Mouse (Mus musculus) midbrain, embryonic 11.5 days (tissue): ENCODE measurements around the gene Tnrc6b. TPM values are rescaled to one million over a fixed set of nuclear protein-coding genes. Genes with fewer than 3 reads are reported as not detected.

Experiments
- ATAC-seq: fragments of 200-750 bp; cut with Nextera tagmentation; 2 replicates; pipeline ENCODE4 v1.8.0; 2017; ENCODE audit warnings: moderate TSS enrichment, moderate library complexity; ENCODE audit not compliant: low FRiP score
- DNase-seq: peaks from one replicate; pipeline ENCODE4 v3.0.0; 2015; ENCODE audit warnings: low spot score; ENCODE audit errors: missing footprints
- H3K27ac ChIP-seq: fragments of 300-500 bp; sonication (generic); 2 replicates; pipeline ENCODE4 v1.5.1; 2014; ENCODE audit warnings: low read depth, low read length
- H3K27me3 ChIP-seq: fragments of 300-500 bp; sonication (generic); 2 replicates; pipeline ENCODE4 v1.6.1; 2014; ENCODE audit warnings: mild to moderate bottlenecking, low read length, moderate library complexity, mixed read lengths; ENCODE audit not compliant: control insufficient read depth, insufficient read depth
- H3K36me3 ChIP-seq: fragments of 300-500 bp; sonication (generic); 2 replicates; pipeline ENCODE4 v1.6.1; 2014; ENCODE audit warnings: mild to moderate bottlenecking, low read length, moderate library complexity, mixed read lengths; ENCODE audit not compliant: control insufficient read depth, insufficient read depth
- H3K4me1 ChIP-seq: fragments of 300-500 bp; sonication (generic); 2 replicates; pipeline ENCODE4 v1.6.1; 2014; ENCODE audit warnings: low read length; ENCODE audit not compliant: control insufficient read depth, insufficient read depth
- H3K4me2 ChIP-seq: fragments of 300-500 bp; sonication (generic); 2 replicates; pipeline ENCODE4 v1.6.1; 2014; ENCODE audit warnings: mild to moderate bottlenecking, moderate library complexity
- H3K4me3 ChIP-seq: fragments of 300-500 bp; sonication (generic); 2 replicates; pipeline ENCODE4 v1.5.1; 2014; ENCODE audit warnings: low read depth, low read length
- H3K9ac ChIP-seq: fragments of 300-500 bp; sonication (generic); 2 replicates; pipeline ENCODE4 v1.6.1; 2014; ENCODE audit warnings: low read length
- H3K9me3 ChIP-seq: fragments of 300-500 bp; sonication (generic); 2 replicates; pipeline ENCODE4 v1.6.1; 2016; ENCODE audit warnings: low read length; ENCODE audit not compliant: control insufficient read depth
- WGBS: fragments of 180-500 bp; shearing (Covaris S2); extraction: QIAGEN DNeasy Blood & Tissue Kit; methylation state at CpG from one replicate; pipeline ENCODE4 v1.1.7; 2014; 5-methylcytosine and 5-hydroxymethylcytosine counted together
- polyA plus RNA-seq: library from polyadenylated mRNA; unstranded; fragments of >200 nt; fragmentation: Nextera tagmentation; extraction: Ambion mirVana; gene quantifications from 2 replicates; pipeline ENCODE4 v1.2.1, GENCODE M21; 2014

The Tnrc6b gene
- polyA plus RNA-seq, 1 experiment from 2014 or later = 17.0 TPM

DNA sequence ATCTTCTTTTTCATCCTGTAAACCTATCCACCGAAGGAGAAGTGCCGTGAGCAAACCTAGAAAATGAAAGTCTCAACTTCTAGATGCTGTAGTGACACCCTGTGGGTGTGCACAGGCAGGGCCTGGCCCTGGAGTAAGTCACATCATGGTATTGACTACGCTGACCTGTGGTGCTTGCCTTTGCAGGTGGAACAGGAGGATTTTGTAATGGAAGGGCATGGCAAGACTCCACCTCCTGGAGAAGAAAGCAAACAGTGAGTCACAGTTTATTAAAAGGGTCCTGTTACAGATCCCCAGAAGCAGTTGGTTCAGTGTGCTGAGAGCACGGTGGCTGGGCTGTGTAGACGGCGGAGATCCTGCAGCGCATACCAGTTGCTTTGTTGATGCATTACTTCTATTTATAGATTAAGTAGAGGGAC is 73.4 kb downstream of the Tnrc6b start:
- no peak for ATAC-seq

DNA sequence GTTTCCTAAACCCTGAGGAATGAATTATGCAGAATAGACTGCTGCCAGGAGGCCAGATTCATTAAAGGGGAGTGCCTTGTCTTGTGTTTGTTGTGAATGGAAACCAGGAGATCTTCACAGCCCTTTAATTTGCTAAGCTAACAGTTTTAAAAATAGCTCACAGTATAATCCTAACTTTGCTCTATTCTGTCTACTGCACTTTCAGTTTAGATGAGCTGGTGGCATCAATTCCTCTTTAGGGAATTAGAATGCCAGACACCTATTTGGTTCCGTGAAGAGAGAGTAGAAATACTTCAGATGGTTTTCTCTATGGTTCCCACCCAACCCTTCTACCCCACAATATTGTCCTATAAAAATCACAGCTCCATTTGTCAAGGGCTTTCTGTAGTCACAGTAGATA is 74.6 kb downstream of the Tnrc6b start:
- 70% methylated on average over 1 of the region's 1 CpGs for WGBS
- no peak for ATAC-seq

More for the DNA sequence above, 73.4 kb downstream of the Tnrc6b start:
- Histone ChIP-seq H3K9me3 (no peaks in the 10 kb centered on the region), H3K9ac (no peak overlapping the region), H3K27me3 (no peaks in the 10 kb centered on the region), H3K27ac (no peak overlapping the region), H3K4me2 (no peak overlapping the region), H3K36me3 (no peaks in the 10 kb centered on the region), H3K4me3 (no peak overlapping the region), H3K4me1 (no peaks in the 10 kb centered on the region)
- DNase-seq = no peak
- WGBS = 45% methylated on average over 7 of the region's 7 CpGs

DNA sequence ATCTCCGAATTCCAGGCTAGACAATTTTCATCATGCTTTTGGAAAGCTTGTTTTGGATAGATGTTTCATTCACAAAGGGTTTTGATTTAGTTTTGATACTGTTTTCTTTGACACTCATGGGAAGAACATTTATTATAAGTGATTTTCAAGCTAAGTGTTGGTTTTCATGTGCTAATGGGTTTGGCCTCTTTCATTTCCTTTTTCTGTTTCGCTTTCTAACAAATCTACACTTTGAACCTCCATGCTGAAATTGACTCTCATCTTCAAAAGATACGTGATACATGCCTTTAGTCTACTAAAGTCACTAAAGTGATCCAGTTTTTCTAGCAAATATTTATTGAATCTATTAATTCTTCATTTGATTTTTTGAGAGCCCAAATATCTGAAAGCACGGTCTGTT is 76.6 kb downstream of the Tnrc6b start:
- no peaks in the 10 kb centered on the region for H3K27me3 ChIP-seq
- no peak overlapping the region for H3K27ac ChIP-seq
- H3K36me3 ChIP-seq = no peaks in the 10 kb centered on the region
- no peaks in the 10 kb centered on the region for H3K4me1 ChIP-seq
- WGBS = 93% methylated on average over 4 of the region's 4 CpGs
- ATAC-seq = no peak
- H3K4me3 ChIP-seq = no peak overlapping the region
- H3K4me2 ChIP-seq = no peak overlapping the region
- no peaks in the 10 kb centered on the region for H3K9me3 ChIP-seq
- H3K9ac ChIP-seq = no peak overlapping the region
- no peak for DNase-seq

More for the DNA sequence above, 74.6 kb downstream of the Tnrc6b start:
- no peak for DNase-seq
- Histone ChIP-seq H3K9ac (no peak overlapping the region), H3K27me3 (no peaks in the 10 kb centered on the region), H3K4me2 (no peak overlapping the region), H3K36me3 (no peaks in the 10 kb centered on the region), H3K4me1 (no peaks in the 10 kb centered on the region), H3K4me3 (no peak overlapping the region), H3K27ac (no peak overlapping the region), H3K9me3 (no peaks in the 10 kb centered on the region)

DNA sequence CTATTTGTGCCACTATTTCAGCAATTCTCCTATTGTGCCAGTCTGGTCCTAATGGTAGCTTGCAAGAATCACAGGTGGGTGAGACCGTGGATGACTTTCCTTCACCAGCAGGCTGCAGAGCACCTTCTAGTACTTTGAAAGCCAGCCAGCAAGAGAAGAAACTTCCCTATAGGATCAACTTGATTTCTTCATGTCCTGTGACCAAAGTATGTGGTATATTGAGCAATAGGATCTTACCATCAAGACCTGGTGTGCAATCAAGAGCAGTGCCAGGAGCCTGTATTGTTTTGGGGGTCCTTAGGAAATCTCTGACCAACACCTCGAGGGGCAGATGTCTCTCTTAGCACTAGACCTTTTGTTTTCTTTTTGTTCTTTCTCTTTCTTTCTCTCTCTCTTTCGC is 81.4 kb downstream of the Tnrc6b start:
- DNase-seq = no peak
- no peak overlapping the region for H3K9ac ChIP-seq
- H3K4me2 ChIP-seq = no peak overlapping the region
- no peak overlapping the region for H3K4me3 ChIP-seq
- H3K27ac ChIP-seq = no peak overlapping the region
- no peak for ATAC-seq
- H3K4me1 ChIP-seq = peaks cover under 1% of the 10 kb centered on the region; the same call in 1 of the 2 replicates
- no peaks in the 10 kb centered on the region for H3K27me3 ChIP-seq
- H3K9me3 ChIP-seq = no peaks in the 10 kb centered on the region
- 76% methylated on average over 3 of the region's 3 CpGs for WGBS
- H3K36me3 ChIP-seq = no peaks in the 10 kb centered on the region

DNA sequence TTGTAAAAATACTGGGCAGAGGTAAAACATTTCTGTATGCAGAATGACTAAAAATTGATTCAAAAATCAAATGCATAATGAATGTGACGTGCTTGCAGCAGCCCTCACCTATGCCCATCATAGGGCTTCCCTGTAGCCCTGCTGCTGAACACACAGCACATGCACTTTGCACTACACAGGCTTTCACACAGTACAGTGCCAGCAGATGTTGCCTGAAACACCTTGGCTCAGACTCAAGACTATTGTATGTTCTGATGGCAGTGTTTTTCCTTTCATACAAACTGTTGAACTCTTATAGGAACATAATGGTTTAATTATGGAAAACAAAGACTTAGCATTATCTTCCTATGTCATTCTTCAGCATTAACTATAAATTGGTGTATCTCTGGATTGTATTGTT is 84.0 kb downstream of the Tnrc6b start:
- no peaks in the 10 kb centered on the region for H3K36me3 ChIP-seq
- DNase-seq = no peak
- WGBS = 86% methylated on average over 1 of the region's 1 CpGs
- H3K27me3 ChIP-seq = no peaks in the 10 kb centered on the region
- H3K27ac ChIP-seq = no peak overlapping the region
- H3K4me1 ChIP-seq = peaks cover 4% of the 10 kb centered on the region; the same call in 1 of the 2 replicates
- ATAC-seq = no peak
- H3K9me3 ChIP-seq = no peaks in the 10 kb centered on the region
- H3K4me2 ChIP-seq = no peak overlapping the region
- no peak overlapping the region for H3K4me3 ChIP-seq
- no peak overlapping the region for H3K9ac ChIP-seq

DNA sequence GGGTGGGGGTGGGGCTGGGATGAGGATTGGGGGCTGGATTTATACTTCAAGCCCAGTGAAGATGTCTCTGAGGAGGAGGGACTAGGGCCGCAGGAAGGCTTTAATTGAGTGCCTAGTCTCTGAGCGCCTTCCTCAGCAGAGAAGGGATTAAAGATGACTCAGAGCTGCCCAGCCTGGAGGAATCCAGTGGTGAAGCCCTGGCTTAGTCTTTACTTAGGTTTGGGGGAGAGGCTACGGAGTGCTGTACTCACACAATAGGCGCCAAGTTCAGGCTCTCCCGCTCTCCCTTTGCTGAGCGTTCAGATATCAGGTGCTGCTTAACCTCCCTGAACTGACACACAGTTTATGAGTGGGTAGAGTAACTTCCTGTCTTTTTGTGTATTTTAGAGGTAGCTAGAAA is 86.6 kb downstream of the Tnrc6b start:
- H3K4me2 ChIP-seq = peak overlapping the region; percentile 45
- peak overlapping the region; percentile 66 for H3K27ac ChIP-seq
- peak; percentile 82 for ATAC-seq
- no peaks in the 10 kb centered on the region for H3K27me3 ChIP-seq
- H3K4me1 ChIP-seq = peaks cover 17% of the 10 kb centered on the region
- H3K9ac ChIP-seq = peak overlapping the region; percentile 84
- peak overlapping the region; percentile 57 for H3K4me3 ChIP-seq
- no peaks in the 10 kb centered on the region for H3K9me3 ChIP-seq
- under 1% methylated on average over 6 of the region's 6 CpGs for WGBS
- H3K36me3 ChIP-seq = no peaks in the 10 kb centered on the region
- peak; percentile 97 for DNase-seq

DNA sequence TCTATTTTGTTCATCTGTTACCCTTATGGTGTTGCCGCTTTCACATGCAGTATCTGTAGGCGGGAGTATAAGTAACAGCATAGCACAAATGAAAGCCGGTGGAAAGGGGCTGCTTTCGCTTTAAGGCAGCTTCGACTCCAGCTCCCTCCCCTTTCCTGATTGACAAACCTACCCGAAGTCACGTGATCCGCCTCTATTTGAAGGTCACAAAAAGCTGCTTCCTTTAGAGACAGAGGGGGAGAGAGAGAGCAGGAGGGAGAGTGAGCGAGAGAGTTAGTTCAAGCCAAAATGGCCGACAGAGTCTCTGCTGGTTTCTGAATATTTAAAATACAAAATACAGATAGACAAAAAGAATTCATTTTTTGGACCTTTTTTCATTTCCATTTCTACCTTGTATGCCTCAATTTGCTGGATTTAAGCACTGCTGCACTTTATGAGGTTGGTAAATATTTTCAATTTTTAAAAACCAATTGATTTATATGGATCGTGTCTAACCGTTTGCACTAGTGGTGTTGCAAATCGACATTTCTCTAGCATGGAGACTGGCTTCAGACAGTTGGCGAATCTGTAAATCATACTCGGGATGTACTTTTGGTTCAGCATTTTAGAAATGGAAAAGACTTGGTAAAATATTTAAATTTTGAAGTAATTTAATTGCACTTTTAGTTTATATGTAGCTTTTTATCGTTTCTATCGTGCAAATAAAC is 87.4 kb downstream of the Tnrc6b start:
- Histone ChIP-seq H3K9ac (peak overlapping the region; percentile 84), H3K27me3 (no peaks in the 10 kb centered on the region), H3K9me3 (no peaks in the 10 kb centered on the region), H3K4me1 (peaks cover 19% of the 10 kb centered on the region), H3K4me3 (peak overlapping the region; percentile 57), H3K36me3 (no peaks in the 10 kb centered on the region), H3K4me2 (peak overlapping the region; percentile 45), H3K27ac (peak overlapping the region; percentile 80)
- ATAC-seq (peak; percentile 82), DNase-seq (peak; percentile 97)
- WGBS = under 1% methylated on average over 17 of the region's 17 CpGs

DNA sequence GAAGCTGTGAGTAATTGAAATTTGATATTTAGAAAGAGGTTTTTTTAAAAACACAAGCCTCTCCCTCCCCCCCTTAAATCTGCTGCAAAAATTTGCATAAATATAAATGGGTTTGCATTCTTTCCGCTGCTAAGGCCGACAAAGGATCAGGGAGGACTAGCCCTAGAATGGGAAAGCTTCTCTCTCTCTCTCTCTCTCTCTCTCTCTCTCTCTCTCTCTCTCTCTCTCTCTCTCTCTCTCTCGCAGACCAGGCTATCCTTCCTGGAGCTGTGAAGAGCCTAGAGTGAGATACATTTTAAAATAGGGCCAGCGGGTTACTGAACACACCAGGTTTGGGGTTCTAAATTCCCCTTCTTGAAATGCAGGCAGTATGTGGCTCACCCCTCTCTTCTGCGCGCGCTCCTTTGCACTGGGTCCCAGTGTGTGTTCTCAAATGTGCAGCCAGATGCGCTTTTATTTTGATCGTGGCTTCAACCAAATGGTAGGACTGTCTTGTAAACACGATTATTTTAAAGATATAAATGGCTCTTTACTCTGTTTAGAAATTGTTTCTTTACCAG is 88.0 kb downstream of the Tnrc6b start:
- peak overlapping the region; percentile 81 for H3K27ac ChIP-seq
- no peaks in the 10 kb centered on the region for H3K36me3 ChIP-seq
- H3K9me3 ChIP-seq = no peaks in the 10 kb centered on the region
- H3K4me1 ChIP-seq = peaks cover 19% of the 10 kb centered on the region
- peak overlapping the region; percentile 57 for H3K4me3 ChIP-seq
- H3K27me3 ChIP-seq = no peaks in the 10 kb centered on the region
- WGBS = 0% methylated on average over 10 of the region's 10 CpGs
- peak overlapping the region; percentile 64 for H3K4me2 ChIP-seq
- H3K9ac ChIP-seq = peak overlapping the region; percentile 84
- DNase-seq (peak; percentile 96), ATAC-seq (peak; percentile 70)

DNA sequence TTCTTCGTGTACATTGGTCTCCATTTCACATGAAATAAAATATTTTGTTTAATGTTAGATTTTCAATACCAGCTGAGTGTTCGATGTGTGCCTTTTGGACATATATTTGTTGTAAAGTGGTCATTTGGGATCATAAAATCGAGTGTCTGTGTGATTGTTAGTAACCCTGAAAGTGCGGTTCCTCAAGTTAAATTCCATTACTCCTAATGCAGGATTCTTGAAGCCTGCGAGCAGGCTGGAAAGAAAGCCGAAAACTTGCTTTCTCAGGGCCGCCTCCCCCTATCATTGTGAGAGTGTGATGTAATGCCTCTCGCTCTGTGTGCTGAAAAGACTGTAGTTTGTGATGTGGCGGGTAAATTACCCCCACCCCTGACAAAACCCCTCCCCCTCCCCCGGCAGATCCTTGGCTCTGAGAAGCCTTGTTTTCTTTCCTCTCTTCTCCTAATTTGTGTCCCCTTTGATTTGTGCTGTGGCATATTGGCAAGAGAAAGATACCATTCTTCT is 88.6 kb downstream of the Tnrc6b start:
- DNase-seq (peak; percentile 95), ATAC-seq (peak; percentile 45)
- Histone ChIP-seq H3K4me1 (peaks cover 19% of the 10 kb centered on the region), H3K4me2 (peak overlapping the region; percentile 64), H3K4me3 (peak overlapping the region; percentile 57), H3K27ac (peak overlapping the region; percentile 81), H3K9me3 (no peaks in the 10 kb centered on the region), H3K36me3 (no peaks in the 10 kb centered on the region), H3K9ac (peak overlapping the region; percentile 84), H3K27me3 (no peaks in the 10 kb centered on the region)
- WGBS = under 1% methylated on average over 10 of the region's 10 CpGs
